Mouse (Mus musculus) layer of hippocampus, adult 8-10 months (tissue): ENCODE data around the gene Lingo2. TPM values are rescaled to one million over a fixed set of nuclear protein-coding genes. Genes with fewer than 3 reads are reported as not detected.
A peak's percentile ranks its signal among the peaks of the same experiment; 100 is the strongest.

Experiments used
- DNase-seq, 2 experiments: peaks; one replicate each; pipeline ENCODE4 v3.0.0; 2022; ENCODE audit warnings: low spot score in 2 of 2
- total RNA-seq, 4 experiments: library from RNA; stranded (reverse); gene quantifications; 2 replicates each; pipeline ENCODE4 v1.2.4; 2022

Lingo2 gene
- 10 to 100 TPM; 34.7 to 45.1 (median 39.0) TPM for total RNA-seq

DNA sequence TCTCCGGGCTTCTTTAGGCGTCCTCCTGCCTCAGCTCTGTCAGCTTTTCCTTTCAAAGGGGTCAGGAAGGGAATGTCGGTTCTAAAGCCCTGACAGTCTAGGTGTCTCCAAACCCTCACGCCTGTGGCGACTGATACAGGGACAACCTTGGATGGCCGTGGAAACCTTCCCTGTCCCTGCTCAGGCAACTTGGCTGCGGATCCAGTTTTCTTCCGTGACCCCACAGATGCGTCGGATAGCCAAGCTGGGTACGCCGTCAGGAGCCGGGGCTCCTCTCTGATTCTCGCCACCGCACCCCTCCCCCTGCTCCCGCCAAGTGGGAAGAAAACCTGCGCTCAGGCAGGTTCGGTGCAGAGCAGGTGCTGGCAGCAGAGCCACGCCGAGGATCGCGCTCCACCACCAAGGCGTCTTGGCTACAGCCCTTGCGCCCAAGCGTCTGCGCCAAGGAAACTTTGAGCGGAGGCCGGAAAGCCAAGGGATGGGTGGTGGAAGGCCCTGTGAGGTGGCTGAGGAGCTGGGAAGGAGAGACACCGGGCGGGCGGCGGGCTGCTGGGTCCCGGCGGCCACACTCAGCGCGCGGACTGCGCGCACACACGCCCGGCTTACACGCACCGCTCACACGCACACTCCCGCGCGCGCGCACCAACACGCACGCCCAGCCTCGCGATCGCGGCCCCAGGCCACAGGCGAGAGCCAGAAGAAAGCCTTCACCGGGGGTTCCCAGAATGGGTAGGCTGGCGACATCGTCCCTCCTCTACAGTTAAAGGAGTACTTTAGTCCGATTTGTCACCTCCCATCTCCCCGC lies at the start of gene Lingo2:
Lingo2 (minus strand) TSS at position 598 of the 805 bp plus-strand sequence.
- peak; percentile 22 to 45 for DNase-seq

DNA sequence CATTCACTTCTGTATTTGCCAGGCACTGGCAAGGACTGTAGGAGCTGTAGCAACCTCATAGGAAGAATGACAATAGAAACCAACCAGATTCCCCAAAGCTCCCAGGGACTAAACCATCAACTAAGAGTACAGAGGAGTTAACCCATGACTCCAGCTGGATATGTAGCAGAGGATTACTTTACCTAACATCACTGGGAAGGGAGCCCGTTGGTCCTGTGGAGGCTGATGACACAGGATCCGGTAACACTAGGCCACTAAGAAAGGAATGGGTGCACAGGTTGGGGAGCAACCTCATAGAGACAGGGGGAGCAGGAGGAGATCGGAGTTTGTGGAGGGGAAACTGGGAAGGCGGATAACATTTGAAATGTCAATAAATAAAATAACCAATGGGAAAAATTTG lies 21.8 kb upstream of the Lingo2 start:
- DNase-seq: no peak

DNA sequence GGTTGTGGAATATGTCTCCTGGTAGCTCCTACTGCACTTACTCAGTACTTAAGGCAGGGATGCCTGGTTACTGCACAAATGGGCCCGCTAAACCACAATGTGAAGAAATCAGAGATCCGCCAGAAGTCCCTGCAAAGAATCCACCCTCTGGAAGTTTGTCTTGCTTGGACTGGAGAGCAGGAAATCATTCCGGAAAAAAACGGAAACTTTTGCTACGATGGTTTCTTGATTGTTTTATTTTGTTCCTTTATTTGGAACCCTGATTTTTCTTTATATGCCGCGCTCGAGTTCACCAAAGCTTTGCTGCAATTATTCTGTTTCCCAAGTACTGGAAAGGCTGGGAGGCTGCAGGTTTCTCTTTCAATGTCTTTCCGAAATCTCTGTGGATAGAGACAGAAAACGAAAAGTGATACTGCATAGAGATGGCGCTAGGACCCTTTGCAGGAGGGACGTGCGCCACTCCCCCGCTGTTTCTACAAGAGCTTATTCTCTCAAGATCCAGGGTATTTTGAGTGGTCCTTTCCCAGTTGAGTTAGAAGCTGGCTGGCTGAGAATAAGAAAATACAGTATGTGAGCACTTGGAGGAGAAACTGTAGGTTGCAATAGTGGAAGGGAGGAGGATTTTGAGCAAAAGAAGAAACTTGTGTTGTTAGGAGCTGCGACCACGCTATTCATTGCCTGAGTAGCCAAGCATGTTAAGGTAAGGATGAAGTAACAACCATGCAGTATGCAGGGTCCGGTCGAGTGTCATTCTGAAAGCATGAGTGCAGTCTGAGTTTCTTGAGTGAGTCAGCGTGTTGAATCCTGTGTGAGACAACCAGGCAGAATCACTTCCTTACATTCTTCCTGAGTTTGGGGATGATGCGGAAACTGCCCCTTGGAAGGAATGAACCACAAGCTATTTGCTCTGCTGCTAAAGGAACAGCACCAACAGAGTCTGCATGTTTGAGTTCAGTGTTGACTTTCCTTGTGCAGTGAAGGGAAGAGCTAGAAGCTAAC lies 1.2 kb upstream of the Lingo2 start:
- DNase-seq: peak in 1 of 2 experiments; percentile 13

DNA sequence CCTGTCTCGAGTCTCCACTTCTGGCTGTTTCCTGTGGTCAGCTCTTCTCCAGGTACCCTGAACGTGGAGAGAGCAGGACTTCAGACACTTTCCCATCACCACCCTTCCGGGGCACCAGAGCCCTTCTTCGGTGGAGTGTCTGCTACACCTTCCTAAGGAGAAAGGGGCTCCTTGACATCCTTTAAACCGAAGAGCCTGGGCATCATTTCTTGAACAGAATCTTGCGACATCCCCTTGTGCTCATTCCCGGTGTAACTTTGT lies 338 bp upstream of the Lingo2 start:
- DNase-seq: peak in 1 of 2 experiments; percentile 5

DNA sequence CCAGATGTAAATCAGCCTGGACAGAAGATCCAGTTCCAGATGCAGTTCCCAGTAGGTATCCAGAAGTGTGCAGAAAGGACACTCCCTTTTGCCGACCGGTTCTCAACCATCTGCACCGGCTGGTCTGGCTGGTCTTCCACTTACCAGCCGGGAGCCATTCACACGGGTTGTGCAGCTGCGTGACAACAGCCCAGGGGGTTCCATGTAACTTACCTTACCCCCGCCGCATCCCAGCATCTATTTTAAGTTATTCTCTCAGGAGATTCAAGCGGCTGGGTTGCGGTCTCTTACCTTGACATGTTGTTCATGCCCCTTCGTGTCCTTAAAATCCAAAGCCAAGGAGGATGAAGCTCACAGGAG lies 777 bp downstream of the Lingo2 start:
- peak; percentile 12 to 25 for DNase-seq

DNA sequence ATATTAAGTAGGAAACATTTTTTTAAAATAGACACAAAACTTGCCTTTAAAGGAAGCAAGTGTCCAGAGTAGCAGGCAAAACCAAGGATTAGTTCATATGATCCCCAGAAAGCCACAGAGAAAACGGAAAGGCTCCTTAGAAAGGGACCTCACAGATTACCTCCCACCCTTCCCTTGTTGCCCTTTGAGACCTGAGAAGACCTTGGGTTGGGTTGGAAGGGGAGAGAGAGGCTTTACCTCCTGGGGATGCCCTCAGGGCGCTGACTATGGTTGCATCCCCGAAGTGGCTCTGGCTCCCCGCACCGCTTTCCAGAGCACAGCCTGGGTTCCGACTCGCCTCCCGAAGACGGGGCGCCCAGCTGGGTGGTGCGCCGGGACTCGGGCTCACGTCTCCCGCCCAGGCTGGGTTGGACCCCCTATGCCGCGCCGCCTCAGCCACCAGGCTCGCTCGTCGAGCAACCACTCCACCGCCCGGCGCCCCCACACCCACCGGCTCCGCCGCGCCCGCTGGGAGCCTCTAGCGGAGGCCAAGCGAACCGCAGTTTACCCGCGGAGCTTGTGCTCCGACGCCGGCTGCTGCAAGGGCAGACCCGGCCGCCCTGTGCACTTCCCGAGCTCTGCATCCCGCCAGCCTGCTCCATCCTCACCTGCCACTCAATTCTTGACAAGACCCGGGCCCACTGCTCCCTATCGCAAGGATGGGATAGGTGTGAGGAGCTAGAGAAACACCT lies 1.4 kb downstream of the Lingo2 start:
- DNase-seq: peak; percentile 46 to 74

DNA sequence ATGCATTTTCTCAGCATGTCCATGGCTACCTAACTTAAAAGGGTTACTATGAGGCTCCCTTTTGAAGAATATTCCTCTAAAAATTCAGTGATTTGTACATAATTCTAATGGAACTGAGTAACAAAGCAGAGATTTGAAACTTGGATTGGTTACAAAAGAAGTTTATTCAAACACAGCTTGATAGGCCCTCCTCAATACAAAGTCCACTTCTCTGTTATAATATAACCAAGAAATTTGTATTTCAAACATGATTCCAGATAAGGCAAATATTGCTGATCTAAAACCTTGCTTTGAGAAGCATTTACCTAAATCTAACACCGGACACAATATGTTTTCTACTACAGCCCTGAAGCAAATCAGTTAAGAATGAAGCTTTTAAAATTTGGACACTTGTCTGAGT lies 60.7 kb downstream of the Lingo2 start:
- no peak for DNase-seq

DNA sequence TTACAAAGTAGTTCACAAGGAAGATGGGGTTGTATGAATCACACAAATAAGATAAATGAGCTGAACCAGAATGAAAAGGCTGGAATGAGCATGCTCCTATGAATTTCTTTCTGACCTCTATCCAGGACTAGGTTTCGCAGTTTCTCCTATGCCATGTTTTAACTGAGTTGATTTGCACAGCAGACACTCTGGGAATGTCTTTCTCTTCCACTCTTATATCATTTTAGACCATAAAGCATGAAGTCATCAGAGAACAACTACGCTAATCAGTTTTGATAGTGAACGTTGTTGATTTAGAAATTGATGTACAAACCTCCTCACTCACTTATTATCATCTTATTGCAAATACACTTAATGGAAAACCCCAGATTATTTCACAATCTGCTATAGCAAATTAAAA lies 61.2 kb downstream of the Lingo2 start:
- no peak for DNase-seq

DNA sequence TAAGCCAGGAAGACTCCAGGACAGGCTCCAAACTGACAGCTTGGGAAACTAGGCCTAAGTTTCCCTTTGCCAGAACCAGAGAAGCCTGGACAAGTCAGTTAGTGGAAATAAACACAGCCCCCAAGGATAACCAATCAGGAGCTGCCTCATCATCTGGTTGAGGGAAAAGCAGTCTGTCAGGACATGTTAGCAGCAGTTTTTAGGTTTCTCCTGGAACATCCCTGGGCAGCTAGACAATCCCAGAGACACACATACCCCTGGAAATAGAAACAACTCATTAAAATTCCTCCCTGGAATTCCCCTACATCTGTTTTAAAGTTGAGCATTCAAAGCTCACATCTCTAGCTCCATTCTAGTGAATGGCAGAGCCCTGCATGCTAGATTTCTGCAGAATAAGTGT lies 76.8 kb downstream of the Lingo2 start:
- DNase-seq: no peak

DNA sequence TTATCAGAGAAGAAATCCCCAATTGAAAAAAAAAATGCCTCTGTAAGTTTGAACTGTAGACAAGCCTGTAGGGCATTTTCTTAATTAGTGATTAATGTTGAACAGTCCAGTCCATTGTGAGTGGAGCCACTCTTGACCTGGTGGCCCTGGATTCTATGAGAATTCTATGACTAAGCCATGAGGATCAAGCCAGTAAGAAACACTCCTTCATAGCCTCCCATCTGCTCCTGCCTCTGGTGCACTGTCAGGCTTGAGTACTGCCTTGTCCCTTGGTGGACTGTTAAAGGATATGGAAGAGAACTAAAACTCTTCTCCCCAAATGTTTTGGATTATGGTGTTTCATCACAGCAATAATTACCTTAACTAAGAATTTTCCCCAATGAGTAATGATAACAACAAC lies 126.6 kb downstream of the Lingo2 start:
- no peak for DNase-seq

DNA sequence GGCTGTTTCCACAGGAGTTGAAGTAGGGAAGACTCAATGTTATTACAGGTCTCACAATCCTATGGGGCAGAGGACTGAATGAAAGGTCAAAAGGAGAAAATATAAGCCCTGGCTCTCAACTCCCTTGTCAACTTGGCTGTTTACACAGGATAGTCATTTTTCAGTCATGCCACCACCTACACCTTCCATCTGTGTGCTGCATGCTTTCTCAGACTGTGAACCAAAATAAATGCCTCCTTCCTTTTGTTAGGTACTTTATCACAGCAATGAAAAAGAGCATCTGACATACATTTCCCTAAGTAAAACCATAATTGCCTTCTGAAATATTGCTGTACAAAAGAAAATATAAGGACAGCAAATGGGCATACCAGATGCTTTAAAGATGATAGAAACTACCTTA lies 129.6 kb downstream of the Lingo2 start:
- peak in 1 of 2 experiments; percentile 8 for DNase-seq

DNA sequence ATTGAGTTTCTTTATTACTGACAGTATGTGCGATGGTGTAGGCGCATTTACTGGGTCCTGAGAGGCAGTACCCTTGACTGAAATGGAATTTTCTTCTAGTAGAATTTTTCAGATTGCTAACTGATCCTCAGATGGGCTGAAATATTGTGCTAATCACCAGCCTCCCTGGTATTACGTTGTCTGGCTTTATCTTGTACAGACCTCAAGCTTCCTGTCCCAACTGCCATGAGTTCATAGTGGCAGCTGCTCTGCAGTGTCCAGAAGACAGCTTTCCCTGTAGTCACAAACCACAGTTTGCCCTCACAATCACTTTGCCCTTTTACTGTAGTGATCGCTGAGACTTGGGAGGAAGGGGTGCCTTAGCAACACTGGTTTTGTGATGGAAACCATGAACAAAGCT lies 176.5 kb downstream of the Lingo2 start:
- no peak for DNase-seq

DNA sequence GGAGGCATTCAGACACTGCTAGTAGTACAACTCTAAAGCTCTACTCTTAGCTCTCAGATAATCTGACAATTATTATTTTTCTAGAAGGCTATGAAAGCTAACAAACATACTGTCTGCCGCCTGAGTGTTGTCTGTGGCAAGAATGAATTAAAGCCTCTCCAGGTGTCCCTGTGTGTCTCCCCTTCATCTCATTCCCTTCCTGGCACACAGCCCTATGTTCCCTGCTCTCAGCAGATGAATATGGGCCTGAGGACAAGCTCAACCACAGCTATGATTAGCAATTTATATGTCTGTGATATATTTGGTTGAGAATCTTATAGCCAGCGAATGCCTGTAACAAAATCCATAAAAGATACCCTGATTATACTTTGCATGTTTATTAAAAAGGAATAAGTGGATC lies 220.9 kb downstream of the Lingo2 start:
- DNase-seq: no peak

DNA sequence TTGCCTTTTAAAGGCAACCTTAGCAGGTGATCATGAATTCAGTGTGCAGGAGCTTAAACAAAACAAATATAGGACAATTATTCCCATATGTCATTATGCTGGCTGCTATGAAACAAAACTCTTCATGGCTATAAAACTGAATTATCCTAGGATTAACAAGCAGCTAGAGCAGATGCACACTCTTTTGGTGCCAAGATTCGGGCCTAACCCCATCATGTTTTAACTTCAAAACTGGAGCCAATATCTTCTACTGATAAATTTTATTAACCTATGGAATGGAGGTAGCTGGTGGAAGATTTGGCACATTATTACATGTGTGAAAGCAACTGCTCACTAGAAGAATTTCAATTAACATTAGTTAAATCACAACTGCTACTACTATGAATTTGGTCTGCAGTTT lies 235.1 kb downstream of the Lingo2 start:
- no peak for DNase-seq

DNA sequence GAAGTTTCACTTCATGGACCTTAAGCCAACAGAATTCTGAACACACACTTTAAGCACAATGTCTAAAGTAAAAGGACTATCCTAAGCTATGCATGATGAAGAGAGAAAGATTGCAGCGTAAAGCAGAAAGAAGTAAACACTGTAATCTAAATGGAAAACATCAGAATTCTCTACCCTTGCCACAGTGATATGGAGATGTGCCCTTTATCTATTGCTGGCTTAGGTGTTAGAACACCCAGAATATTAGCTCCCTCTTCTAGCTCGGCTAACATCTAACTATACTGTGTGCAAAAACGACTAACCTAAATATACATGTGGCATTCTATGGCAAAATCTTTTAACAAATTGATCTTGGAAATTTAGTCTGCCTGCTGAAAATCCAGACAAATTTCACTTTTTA lies 252.7 kb downstream of the Lingo2 start:
- no peak for DNase-seq

DNA sequence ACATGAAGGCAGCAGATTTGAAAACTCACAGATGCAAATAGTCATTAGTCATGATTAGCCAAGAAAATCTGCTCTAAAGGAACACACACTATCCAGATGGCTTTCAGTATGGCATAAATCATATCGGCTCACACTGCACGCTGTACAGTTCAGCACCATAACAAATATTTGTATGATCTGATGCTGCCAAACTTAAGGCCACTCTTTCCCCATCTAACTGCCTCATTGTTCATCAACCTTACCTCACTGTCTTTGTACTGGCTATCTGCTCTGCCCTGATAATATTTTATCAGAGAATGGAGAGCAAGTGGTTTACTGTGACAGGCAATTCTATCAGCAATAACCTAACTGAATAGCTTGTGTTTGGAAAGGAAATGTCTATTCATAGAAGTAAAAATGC lies 254.7 kb downstream of the Lingo2 start:
- DNase-seq: peak; percentile 22 to 24

DNA sequence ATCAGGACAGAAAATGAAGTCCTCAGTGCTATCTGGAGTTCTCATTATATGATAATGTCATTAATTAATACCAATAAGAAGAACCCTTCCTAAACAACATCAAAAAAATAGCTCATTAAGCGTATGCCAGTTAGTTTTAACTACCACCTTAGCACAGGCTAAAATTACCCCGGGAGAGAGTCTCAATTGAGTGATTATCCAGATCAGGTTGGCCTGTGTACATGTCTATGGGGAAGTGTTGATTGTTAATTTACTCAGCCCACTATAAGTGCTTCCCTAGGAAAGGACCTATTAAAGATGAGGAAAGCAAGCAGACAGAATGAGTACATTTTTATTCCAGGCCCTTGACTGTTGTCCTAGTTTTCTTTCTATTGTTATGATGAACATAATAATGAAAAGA lies 291.6 kb downstream of the Lingo2 start:
- DNase-seq: no peak

DNA sequence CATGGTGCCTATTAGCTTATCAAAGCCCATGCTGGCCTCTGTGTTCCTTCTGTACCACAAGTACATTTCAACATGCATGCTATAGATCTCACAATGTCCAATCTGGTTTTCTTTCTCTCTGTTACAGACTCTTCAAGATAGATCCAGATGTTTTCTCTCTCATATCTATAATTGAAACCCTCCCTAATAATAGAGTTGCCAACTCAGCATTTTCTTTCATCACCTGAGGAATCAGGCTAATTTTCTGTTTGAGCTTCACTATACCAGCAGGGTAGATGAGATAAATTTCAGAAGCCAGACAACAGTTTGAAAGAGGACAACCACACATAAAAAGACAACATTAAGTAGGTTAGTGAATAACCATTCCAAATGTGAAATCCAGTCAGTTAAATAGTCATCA lies 303.8 kb downstream of the Lingo2 start:
- no peak for DNase-seq

DNA sequence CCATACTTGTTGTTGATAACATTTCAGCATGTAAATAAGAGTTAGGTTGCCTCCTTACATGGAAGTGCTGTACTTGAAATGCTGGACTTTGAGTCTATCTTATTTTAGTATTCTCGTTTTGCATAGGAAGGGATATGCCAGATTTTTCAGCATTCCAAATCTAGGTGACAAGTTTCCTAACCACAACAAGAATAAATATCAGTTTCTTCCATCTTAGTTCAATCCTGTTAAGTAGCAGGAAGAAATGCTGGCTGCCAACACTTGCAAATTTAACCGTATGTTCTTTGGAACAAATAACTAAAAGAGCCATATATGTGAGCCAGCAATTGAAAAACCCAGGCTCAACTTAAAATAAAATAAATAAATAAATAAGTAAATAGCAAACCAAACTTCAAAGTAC lies 315.9 kb downstream of the Lingo2 start:
- DNase-seq: no peak

DNA sequence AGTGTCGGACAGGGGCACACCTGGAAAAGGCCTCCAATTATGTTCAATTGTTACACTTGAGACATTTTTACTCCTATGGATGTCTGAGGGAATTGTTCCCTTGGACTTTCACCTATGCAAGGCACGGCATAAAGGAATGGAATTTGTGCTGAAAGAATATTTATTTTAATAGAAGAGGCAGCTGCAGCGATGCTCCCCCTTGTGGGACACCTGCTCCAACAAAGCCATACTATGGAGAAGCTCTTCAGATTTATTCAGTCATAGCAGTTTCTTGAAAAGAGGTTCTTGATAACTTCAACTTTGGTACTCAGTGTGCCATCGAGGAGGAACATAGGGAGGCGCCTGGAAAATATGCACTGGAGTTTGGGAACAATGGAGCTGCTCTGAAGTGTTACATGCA lies 374.7 kb downstream of the Lingo2 start:
- no peak for DNase-seq

DNA sequence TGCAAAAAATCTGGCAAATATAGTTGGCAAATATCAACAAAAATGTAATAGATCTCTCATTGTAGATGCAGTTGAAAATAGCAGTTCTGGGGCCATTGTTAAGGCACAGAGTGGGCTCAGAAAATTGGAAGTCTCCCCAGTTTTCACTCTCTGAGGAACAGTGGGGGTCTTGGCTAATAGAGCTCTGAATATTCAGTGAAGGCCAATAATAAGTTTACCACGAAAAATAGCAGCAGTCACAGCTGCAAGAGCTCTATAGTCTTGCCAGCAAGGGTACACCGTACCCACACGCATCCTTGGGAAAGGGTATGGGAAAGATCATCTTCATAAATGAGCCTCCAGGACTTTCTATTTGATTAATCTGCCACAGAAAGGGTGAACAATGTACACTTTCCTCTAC lies 375.3 kb downstream of the Lingo2 start:
- no peak for DNase-seq

DNA sequence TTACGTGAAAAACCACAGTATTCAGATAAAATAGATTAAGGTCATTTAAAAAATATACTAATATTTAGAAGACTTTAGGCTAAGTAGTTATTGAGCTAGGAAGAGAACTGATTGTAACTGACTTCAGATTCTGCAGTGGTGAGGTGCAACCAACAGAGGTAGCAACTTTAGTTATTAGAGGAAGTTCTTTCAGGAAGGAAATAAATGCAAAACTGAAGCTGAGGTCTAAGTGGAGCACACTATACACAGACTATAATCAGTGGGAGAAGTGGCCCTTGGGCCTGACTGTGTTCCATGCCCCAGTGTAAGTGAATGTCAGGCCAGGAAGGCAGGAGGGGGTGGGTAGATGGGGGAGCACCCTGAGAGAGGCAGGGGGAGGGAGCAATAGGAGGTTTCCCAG lies 385.0 kb downstream of the Lingo2 start:
- no peak for DNase-seq
